Mouse (Mus musculus): ENCODE data around the gene Mapre1.

GRCm38 (mm10) chr2:153795090-153795489 is 54.0 kb downstream of the Mapre1 start:
- TF ChIP-seq FLI1 (IDR thresholded peaks at IDR 0.05; ENCODE audit: low read length) = no peak
- no peak for TF ChIP-seq GATA1 (IDR thresholded peaks at IDR 0.05; ENCODE audit: borderline replicate concordance, low read length)

Data from megakaryocyte, embryonic 14.5 days (primary cell).